Mouse (Mus musculus): ENCODE results near the gene Cd69.
A peak's percentile ranks its signal among the peaks of the same experiment; 100 is the strongest.

Cd69 gene

DNA sequence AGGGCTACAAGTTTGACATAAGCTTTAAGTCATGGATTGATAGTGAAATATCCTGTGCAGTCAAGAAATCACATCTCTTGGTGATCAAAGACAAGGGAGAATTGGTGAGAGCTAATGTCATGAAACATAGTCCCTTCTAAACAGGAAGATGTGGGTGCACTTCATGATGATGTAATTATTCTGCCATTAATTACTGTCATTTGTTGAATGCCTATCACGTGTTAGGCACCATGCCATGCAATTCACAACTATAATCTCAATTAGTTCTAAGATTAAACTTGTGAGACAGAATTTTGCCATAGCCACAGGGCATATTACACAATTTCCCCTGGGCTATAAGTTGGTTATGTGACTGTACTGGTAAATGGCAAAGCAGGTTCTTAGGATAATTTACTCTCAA lies 28.2 kb downstream of the Cd69 start:
- no peak for DNase-seq (ENCODE audit: low spot score in 2 of 2)

DNA sequence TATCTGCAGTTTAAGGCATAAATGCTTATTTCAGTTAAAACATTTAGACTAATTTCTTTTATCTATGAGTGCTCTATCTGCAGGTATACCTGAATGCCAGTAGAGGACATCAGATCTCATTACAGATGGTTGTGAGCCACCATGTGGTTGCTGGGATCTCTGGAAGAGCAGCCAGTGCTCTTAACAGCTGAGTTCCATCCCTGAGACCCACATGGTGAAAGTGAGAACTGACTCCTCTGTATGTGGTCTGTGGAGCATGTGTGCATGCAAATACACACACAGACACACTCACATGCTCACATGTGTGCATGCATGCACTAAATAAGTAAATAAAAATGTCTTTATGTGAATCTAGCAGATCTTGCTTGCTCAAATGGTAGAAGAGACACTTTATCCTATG lies 29.4 kb downstream of the Cd69 start:
- no peak for DNase-seq (ENCODE audit: low spot score in 2 of 2)

DNA sequence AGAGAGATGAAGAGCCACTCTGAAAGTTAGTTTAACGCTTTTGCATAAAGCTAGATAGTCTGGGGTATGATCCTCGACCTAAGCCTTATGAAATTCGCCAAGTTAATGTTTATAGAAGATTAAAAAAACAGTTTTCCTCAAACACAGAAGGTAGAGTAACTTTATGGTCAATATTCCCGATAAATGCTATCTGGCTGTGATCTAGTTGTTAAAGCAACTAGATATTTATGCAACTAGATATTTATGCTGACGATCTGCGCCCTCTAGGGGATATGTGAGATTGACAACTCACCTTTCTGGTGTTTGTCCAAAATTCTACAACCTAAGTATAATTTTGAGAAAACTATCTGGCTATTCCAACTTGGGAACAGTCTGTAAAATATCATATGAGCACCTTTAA lies 33.3 kb downstream of the Cd69 start:
- no peak for DNase-seq (ENCODE audit: low spot score in 2 of 2)

DNA sequence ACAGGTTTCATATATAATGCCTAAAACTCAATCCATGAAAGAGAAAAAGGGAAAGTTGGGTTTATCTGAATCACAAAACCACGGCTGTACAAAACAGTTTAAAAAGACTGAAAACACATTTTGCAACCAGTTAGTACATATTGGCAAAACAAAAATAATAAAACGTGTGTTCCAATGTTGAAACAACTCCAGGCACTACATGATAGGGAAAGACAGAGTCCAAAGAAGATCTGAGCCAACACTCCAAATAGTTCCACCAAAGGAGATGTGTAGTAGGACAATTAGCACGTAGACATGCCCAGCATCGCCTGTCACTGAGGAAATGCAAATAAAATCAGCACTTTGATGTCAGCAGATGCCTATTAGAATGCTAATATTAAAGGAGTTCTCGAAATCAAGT lies 33.8 kb downstream of the Cd69 start:
- no peak for DNase-seq (ENCODE audit: low spot score in 2 of 2)

DNA sequence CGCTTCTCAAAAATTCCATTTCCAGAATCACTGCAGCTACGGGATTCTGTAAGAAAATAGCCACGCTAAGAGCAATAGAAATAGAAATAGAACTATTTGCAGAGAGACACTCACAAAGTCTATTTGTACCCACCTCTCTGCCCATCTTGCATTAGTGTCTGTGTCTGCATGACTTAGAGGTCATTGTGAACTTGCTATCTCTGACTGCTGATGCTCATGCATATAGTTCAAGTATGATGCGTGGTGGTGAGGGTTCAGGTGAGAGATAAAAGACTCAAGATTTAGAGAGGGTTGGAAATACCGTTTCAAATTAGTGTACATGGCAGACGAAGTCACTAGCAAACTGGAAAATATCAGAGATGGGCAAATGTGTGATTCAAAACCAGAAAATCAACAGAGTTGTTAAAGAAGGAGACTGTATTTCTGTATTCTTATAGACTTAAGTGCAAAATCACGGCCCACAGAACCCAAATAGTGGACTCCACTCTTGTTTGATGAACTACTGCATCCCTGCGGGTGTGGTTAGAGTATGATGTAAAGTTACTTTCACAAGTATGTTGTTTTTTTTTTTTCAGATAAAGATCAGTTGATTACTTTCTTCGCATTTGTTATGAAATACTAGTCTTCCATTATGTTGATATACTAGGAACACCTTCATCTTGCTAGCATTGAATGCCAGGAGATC lies 35.5 kb downstream of the Cd69 start:
- no peak for DNase-seq (ENCODE audit: low spot score in 2 of 2)

DNA sequence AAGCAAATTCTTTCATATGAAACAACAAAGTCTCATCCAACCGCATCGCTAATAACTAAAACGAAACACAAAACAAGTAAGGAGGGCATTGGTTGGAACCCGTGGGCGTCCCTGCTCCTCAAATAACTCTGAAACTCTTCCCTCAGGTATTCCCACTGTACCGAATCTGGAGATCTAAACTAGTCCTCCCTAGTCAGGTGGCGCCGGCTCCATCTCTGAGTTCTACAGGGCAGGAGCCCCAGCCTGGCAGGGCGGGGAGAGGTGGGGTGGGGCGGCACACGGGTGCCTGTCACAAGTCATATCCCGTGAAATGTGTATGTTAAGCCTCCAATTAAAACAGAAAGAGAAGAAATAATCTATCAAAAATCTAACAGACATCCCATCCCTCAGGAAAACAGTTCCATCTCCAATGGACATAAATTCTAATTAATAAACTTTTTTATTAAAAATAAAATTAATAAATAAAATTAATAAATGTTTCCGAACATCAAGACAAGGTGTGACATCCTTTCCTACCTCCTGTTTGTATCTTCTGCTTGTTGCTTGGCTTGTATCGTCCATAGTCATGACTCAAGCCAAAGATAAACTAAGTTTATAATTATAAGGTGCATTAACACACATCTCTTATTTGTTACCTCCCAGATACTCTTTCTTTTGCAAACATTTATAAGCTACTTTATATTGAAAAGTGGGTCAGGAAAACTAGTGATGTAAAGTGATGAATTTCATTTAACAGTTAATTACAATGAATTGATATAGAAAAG lies 36.8 kb downstream of the Cd69 start:
- DNase-seq (ENCODE audit: low spot score in 2 of 2) = peak; percentile 33 to 57

DNA sequence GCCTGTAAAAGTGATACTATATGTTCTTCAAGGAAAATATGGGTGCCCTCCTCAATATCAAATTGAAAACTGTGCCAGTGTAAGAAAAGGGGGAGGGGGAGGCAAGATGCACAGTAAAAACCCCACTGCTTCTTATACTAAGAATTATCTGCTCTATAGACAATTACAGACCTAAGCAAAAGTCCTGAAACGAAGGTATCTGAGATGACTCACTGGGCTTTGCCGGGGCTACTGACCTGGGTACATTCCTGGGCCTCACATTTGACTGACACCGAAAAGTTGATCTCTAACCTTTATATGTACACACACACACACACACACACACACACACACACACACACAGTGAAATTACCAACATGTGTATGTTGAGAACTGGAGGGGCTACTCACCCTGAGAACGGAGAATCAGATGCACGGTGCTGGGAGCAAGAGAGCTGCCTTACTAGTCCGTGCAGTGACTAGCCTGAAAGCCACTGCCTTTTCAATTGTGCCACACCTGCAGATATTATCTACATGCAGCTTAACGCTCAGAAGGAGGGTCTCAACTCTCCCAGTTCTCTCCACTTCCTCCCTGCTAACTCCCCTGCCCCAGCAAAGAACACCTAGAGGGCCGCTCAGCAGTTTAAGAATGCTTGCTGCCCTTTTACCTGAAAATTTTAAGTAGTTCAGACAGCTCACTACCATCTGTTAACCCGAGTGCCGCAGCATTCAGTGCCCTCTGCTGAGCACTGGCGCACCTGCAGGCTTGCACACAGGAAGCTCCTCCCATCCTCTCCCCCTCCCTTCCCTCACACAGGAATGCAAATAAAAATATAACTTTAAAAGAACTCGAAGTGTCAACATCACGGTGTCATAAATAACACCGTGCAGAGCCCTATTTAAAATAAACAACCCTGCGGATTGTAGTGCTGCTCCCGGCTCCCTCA lies 37.6 kb downstream of the Cd69 start:
- peak; percentile 80 to 86 for DNase-seq (ENCODE audit: low spot score in 2 of 2)

DNA sequence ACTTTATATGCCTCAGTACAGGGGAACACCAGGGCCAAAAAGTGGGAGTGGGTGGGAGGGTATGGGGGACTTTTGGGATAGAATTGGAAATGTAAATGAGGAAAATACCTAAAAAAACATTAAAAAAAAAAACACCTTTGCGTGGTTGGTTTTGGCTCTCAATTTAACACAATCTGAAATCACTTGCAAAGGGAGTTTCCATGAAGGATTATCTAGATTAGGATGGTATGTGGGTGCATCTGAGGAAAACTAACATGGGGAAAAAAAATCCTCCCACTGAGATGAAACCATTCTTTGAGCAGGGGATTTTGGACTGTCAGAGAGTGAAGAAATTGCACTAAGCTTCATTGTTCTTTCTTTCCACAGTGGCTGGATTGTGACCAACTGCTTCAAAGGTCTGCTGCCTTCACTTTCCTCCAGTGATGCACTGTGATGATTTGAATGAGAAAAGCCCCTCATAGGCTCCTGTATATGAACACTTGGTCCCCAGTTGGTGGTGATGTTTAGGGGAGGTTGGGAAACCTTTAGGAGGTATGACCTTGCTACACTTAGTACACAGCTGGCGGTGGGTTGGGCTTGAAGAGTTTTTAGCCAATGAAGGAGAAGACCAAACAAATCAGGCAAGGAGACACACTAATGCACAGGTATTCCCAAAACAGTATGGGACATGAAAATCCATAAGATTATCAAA lies 38.4 kb downstream of the Cd69 start:
- no peak for DNase-seq (ENCODE audit: low spot score in 2 of 2)

DNA sequence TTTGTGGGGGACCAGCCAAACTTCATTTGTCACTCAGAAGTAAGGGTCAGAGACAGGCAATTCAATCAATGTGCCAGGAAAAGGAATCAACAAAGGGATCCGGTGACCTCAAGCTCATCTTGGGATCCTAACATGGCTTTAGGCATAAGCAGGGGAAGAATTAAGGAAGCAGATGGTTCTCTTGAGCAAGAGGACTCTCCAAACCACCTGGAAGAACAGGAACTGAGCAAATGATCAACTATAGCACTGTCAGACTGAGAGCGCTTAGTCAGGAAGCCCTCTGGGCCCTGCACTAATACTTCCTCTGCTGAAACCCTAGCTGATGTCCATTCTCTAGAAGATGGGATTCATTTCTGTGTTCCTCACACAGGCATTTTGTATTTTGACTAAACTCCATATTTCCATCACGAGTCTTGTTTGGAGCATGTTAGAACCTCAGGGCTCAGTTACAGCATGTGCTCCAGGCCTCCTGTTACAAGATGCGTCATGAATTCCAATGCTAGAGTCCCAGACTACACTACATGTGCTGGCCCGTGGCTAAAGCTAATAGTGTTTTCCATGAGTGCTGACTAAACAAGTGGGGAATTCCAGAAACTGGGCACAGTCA lies 39.3 kb downstream of the Cd69 start:
- DNase-seq (ENCODE audit: low spot score in 2 of 2) = peak in 1 of 2 experiments; percentile 35

DNA sequence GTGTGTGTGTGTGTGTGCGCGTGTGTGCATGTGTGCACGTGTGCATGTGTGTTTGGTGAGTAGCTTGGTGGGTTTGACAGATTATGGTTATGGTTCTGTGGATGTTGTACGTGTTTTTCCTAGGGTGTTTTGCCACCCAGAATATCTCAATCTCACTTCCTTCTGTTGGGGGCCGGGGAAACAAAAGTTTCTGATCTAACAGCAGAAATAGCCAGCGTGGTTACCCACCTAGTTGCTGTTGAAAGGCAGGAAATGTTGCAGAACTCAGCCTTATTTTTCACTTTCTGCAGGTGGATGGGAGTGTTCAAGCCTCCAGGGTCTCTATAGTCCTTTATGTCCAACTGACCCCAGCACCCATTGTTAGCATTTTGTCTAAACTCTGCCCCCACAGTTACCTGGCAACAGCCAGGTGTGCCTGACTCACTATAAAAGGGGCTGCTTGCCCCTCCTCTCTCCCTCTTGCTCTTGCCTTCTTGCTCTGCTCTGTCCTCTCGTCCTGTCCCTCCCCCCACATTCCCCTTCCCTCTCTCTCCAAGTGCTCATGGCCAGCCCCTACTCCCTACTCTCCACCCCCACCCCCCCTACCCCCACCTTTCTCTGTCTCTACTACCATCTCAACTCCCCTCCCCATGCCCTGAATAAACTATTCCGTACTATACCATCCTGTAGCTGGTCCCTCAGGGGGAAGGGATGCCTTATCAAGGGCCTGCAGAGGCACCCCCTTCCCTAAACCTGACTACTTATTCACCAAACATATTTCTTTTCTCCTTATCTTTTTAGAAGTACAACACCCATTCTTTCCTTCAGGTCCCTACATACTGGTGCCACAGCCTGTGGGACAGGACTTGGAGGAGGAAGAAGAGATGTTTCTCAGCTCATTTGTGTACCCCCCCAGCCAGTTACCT lies 40.5 kb downstream of the Cd69 start:
- DNase-seq (ENCODE audit: low spot score in 2 of 2) = no peak

DNA sequence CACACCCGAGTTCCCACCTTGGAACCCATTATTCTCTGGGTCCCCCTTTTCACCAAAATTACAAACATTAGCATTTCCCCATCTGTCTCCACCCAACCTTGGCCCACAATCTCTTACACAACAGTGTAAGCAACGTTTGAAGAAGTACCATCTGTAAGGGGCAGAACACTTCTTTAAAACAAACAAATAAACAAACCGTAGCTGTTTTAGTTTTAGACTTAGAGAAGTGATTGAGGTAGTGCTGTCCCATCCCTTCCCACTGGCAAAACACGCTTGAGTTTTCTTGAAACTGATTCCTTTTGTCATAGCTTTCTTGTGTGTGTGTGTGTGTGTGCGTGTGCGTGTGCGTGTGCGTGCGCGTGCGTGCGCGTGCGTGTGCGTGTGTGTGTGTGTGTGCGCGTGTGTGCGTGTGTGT lies 41.3 kb downstream of the Cd69 start:
- no peak for DNase-seq (ENCODE audit: low spot score in 2 of 2)

DNA sequence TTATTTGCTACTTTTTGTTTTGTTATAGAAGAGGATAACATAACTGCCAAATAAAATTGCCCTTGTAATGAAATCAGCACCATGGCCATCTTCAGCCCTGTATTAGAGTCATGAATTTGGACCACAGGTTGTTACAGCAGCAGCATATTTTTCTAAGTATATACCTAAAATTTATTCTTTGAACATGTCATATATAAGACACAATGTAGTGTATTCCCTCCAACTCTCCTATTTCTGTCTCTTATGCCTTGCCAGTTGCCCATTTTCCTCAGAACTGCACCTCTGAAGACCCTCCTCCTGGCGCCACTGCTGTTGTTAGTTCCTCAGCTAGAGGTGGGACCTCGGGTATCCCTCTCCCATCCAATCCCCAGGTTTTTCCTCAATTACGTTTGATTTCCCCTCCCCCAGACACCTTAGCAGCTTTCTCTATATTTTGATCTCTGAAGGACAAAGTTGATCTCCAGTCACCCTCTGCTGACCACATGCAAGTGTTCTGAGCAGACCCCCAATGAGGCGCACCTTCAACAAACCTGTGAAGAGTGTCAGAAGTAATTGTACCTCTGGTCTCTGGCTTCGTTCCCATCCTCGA lies 41.8 kb downstream of the Cd69 start:
- DNase-seq (ENCODE audit: low spot score in 2 of 2) = no peak

DNA sequence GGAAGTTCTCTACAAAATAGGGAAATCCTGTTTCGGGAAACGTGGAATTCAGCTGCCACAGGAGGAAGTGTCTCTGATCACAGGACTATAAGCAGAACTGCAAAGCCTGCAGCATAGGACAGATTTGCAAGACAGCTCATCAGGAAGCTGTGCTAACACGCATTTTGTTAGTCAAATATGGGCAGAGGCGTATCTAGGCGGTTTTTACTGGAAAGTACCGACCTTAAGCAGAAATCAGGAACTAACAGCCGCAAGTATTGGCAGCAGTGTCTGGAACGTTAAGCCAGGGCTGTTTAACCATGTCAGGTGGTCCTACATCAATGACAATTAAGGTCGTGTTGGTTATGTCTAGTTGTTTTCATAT lies 42.4 kb downstream of the Cd69 start:
- peak in 1 of 2 experiments; percentile 25 for DNase-seq (ENCODE audit: low spot score in 2 of 2)

DNA sequence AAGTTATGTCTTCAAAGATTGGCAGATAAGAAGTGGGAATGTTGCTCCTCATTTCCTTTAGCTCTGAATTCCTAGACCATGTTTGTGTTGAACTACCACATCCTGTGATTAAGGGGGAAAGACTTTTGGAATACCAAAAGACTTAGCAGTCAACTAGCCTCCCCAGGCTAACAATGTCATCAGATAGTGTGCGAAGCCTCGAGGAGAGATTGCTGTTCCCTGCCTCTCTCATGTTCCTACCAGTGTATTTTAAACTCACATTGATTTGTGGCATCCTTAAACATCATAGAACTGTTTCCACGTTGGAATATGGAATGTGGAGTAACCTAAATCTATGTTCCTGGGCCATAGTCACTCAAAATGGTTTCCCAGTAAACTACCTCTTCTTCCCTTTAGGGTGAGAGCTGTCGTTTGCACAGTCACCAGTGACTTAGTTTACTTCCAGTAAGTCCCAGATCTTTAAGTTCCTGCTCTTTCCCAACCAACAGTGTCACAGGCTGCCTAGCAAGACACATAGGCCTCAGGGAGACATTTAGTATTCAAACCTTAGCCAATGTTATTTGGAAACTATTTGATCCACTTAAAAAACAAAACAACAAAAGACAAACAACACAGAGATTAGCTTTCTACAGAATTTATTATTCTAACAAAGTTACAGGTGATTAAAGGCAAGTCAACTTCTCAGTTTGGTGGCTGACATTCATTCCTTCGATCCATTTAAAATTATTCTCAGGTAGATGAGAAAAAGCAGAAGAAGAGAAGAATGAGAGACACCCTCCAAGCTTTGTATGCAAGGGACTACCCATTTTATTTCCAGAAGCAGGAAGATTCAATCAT lies 43.0 kb downstream of the Cd69 start:
- no peak for DNase-seq (ENCODE audit: low spot score in 2 of 2)

DNA sequence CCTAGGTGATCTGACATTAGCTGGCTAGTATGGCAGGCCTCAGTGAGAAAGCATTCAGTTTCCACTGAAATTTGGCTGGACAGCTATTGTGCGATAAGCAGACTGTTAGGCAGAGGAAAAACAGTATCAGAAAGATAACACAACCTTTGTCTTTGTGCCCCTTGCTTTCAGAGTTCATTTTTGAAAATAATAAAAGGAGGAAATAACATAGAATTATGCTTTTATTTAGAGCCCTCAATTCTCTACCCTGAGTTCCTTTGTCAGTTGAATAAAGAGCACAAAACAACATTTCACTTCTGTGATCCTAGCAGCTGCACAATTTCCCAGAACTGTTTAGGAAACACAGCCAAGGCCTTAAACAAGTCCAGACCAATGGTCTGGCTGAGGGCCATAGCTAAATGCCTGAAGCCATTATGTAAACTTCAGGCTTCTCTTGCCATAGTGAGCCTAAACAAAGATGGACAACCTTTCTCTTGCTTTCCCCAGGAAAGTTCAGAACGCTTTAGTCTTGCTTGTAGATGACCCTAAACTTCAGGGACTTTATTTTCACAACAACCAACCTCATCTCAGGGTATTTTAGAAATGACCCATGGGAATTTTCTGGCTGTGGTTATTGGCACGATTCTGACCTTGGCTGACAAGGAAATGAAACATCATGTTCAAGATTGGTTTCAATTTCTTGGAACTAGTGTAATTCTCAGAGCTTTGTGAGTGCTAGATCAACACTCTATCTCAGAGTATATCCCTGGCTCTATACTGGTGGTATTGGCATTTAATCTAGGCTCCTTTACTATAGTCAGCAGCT lies 45.3 kb downstream of the Cd69 start:
- DNase-seq (ENCODE audit: low spot score in 2 of 2) = peak in 1 of 2 experiments; percentile 71

DNA sequence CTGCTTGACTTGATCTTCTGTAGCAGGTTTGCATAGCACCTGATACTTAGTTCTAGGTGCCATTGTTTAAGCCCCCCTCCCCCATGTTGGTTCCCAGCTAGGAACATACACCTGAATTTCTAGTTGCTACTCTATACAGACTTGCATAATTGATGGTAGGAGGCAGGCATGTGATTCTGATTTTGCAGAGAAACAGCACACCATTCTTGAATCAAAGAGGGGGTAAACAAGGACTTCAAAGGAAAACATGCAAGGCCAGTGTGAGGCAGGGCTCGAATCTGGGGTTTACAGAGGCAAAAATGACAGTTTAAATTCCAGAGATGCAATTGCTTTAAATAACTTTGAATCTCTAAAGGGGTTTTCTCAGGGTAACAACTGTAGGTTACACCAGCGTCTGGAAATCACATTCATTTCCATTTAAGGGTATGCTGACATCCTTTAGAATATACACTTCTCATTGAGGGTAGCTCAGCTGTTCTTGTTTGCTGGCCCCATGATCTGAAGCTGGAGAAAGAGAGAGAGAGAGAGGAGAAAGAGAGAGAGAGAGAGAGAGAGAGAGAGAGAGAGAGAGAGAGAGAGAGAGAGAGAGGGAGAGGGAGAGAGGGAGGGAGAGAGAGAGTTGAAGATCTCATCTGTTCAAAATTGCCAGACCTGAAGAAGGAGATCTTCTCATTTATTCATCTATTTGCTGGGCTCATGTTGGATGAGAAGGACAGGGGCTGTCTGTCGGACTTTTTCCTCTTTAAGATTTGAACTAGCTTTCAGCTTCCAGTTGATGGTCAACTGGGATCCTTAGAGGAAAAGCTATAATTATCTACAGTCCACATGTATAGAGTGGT lies 46.1 kb downstream of the Cd69 start:
- no peak for DNase-seq (ENCODE audit: low spot score in 2 of 2)

DNA sequence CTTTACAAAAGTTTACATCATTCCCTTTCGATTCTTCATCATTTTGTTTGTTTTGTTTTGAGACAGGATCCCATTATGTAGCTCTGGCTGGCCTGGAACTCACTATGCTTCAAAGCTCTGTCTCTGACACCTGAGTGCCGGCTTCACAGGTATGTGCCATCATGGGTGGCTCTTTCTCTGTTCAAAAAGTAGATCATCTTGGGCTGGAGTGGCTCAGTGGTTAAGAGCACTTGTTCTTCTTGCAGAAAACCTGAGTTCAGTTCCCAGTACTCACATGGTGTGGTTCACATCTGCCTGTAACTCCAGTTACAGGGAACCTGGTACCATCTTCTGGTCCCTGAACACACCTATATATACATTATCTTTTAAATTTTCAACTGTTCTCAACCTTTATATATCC lies 50.2 kb downstream of the Cd69 start:
- no peak for DNase-seq (ENCODE audit: low spot score in 2 of 2)

All from urinary bladder, adult 18-20 months (tissue).